Mouse (Mus musculus): ENCODE data around the gene Chchd1. TPM values are rescaled to one million over a fixed set of nuclear protein-coding genes. Genes with fewer than 3 reads are reported as not detected.
A peak's percentile ranks its signal among the peaks of the same experiment; 100 is the strongest.

Gene Chchd1
- polyA plus RNA-seq, 1 experiment from 2014 or later: 195 TPM

DNA sequence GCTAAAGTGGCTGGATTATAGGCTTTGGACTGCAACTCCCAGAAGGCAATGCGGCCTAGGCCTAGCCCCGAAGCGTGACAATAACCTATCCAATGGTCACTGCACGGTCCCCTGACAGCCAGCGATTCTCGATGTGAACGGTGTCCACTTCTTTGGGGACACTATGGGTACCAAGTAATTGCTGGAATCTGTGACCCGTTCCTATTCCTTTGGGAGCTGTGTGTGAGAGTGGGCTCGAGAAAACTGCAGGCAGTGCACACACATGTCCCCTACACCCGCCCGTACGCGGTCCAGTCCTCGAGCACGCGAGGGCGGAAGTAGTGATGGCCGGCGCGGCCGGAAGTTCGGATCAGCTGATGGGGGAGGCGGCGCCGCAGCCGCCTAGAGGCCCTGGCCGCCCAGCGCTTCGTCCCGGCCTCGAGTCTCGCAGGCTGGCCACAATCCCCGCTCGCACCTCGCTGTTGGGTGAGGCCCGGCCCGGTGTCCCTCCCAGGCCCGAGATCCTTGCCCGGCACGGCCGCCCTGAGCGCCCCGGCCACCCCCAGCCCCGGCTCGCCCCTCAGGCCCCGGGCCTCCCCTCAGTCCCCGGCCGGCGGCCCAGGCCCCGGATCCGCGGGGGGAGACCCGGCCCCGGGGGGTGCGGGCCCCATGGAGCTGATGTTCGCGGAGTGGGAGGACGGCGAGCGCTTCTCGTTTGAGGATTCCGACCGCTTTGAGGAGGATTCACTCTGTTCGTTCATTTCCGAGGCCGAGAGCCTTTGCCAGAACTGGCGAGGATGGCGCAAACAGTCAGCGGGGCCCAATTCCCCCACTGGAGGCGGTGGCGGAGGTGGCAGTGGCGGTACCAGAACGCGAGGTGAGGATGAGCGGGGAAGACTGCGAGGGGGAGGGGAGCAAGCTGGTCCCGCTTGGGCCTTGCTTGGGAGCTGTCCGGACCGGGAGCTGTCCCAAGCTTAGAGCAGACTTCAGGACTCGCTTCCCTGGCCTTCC lies 4.7 kb downstream of the Chchd1 start, which contains the start of gene Zswim8:
Gene Zswim8 (plus strand): TSS at position 352 of the 990 bp plus-strand sequence.
- Histone ChIP-seq H3K27me3 (ENCODE audit: control insufficient read depth, insufficient read depth, low read length) (peaks cover 3% of the 10 kb centered on the region; the same call in 1 of the 2 replicates), H3K9ac (replicated peaks; ENCODE audit: low read depth, low read length) (peak within 1 kb of the TSS; percentile 97), H3K4me1 (ENCODE audit: control insufficient read depth, insufficient read depth, low read length) (peaks cover 17% of the 10 kb centered on the region), H3K9me3 (ENCODE audit: control insufficient read depth, low read length) (no peaks in the 10 kb centered on the region), H3K4me3 (ENCODE audit: low read depth, low read length) (peak within 1 kb of the TSS; percentile 99), H3K36me3 (ENCODE audit: control insufficient read depth, insufficient read depth, low read length) (peaks cover 20% of the 10 kb centered on the region), H3K27ac (ENCODE audit: low read depth, low read length) (peak within 1 kb of the TSS; percentile 88), H3K4me2 (ENCODE audit: low read depth, low read length) (peak within 1 kb of the TSS; percentile 74)
- WGBS: under 1% methylated on average over 72 of the region's 80 CpGs
- peak; percentile 95 for ATAC-seq (ENCODE audit: low read depth)

DNA sequence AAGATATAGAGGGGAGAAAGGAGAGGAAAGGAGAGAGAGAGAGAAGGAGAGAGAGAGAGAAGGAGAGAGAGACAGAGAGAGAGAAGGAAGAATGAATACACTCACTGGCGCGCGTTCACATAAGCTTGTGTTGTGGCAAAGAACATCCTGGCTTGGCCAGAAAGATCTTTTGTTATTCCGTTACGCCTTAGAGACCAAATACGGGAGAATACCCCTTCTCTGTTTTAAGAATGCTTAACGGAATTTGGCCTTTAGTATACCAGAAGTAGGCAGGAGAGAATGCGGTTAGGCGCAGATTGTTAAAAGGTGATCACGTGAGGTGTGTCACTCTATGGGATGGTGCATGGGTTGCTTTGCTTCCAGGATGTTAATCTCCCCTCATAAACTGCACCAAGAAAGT lies 5.4 kb downstream of the Chchd1 start:
- 16% methylated on average over 10 of the region's 10 CpGs for WGBS
- Histone ChIP-seq H3K4me2 (ENCODE audit: low read depth, low read length) (peak overlapping the region; percentile 74), H3K27me3 (ENCODE audit: control insufficient read depth, insufficient read depth, low read length) (peaks cover 3% of the 10 kb centered on the region; the same call in 1 of the 2 replicates), H3K9ac (replicated peaks; ENCODE audit: low read depth, low read length) (peak overlapping the region; percentile 97), H3K4me3 (ENCODE audit: low read depth, low read length) (peak overlapping the region; percentile 99), H3K27ac (ENCODE audit: low read depth, low read length) (no peak overlapping the region; the same call in 1 of the 2 replicates), H3K9me3 (ENCODE audit: control insufficient read depth, low read length) (no peaks in the 10 kb centered on the region), H3K36me3 (ENCODE audit: control insufficient read depth, insufficient read depth, low read length) (peaks cover 27% of the 10 kb centered on the region), H3K4me1 (ENCODE audit: control insufficient read depth, insufficient read depth, low read length) (peaks cover 17% of the 10 kb centered on the region)
- no peak for ATAC-seq (ENCODE audit: low read depth)

- H3K4me2 ChIP-seq (ENCODE audit: low read depth, low read length): no peak overlapping the region
- H3K9me3 ChIP-seq (ENCODE audit: control insufficient read depth, low read length): no peaks in the 10 kb centered on the region
- WGBS: 77% methylated on average over 11 of the region's 11 CpGs
- H3K9ac ChIP-seq (replicated peaks; ENCODE audit: low read depth, low read length): no peak overlapping the region
- H3K27ac ChIP-seq (ENCODE audit: low read depth, low read length): no peak overlapping the region
- no peak for ATAC-seq (ENCODE audit: low read depth)
- H3K4me1 ChIP-seq (ENCODE audit: control insufficient read depth, insufficient read depth, low read length): peaks cover 8% of the 10 kb centered on the region
- H3K4me3 ChIP-seq (ENCODE audit: low read depth, low read length): no peak overlapping the region
- H3K36me3 ChIP-seq (ENCODE audit: control insufficient read depth, insufficient read depth, low read length): peaks cover 79% of the 10 kb centered on the region
- no peaks in the 10 kb centered on the region for H3K27me3 ChIP-seq (ENCODE audit: control insufficient read depth, insufficient read depth, low read length)
These were observed 11.0 kb downstream of the Chchd1 start for GRCm38 (mm10) chr14:20713832-20714231.

DNA sequence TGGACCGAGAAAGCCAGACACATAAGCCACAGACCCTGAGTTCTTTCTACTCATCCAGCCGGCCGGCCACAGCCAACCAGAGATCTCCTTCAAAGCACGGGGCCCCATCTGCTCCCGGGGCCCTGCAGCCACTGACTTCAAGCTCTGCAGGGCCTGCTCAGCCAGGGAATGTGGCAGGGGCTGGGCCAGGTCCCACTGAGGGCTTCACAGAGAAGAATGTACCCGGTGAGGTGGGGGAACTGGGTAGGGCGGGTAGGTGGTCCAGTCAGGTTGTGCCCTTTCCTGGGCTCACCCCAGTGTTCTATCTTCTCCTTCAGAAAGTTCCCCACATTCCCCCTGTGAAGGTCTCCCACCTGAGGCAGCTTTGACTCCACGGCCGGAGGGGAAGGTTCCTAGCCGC lies 15.6 kb downstream of the Chchd1 start:
- Histone ChIP-seq H3K4me2 (ENCODE audit: low read depth, low read length) (no peak overlapping the region), H3K4me1 (ENCODE audit: control insufficient read depth, insufficient read depth, low read length) (no peaks in the 10 kb centered on the region), H3K36me3 (ENCODE audit: control insufficient read depth, insufficient read depth, low read length) (peaks cover 94% of the 10 kb centered on the region), H3K9me3 (ENCODE audit: control insufficient read depth, low read length) (no peaks in the 10 kb centered on the region), H3K27ac (ENCODE audit: low read depth, low read length) (no peak overlapping the region), H3K27me3 (ENCODE audit: control insufficient read depth, insufficient read depth, low read length) (no peaks in the 10 kb centered on the region), H3K9ac (replicated peaks; ENCODE audit: low read depth, low read length) (no peak overlapping the region), H3K4me3 (ENCODE audit: low read depth, low read length) (no peak overlapping the region)
- 94% methylated on average over 10 of the region's 10 CpGs for WGBS
- ATAC-seq (ENCODE audit: low read depth): no peak

DNA sequence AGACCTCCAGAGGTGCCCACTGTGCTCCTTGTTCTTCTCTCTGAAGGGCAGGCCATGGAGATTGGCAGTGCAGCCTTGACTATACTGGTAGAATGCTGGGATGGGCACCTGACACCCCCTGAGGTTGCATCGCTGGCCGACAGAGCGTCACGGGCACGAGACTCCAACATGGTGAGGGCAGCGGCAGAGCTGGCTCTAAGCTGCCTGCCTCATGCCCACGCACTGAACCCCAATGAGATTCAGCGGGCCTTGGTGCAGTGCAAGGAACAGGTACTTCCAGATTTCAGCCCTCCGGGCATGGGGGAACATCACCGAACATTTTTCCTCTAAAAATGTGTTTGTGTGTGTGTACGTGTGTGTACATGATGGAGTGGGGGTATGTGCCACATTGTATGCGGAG lies 17.0 kb downstream of the Chchd1 start:
- no peaks in the 10 kb centered on the region for H3K27me3 ChIP-seq (ENCODE audit: control insufficient read depth, insufficient read depth, low read length)
- no peak overlapping the region for H3K4me2 ChIP-seq (ENCODE audit: low read depth, low read length)
- no peak overlapping the region for H3K9ac ChIP-seq (replicated peaks; ENCODE audit: low read depth, low read length)
- H3K27ac ChIP-seq (ENCODE audit: low read depth, low read length): no peak overlapping the region
- WGBS: 93% methylated on average over 12 of the region's 12 CpGs
- peaks cover 90% of the 10 kb centered on the region for H3K36me3 ChIP-seq (ENCODE audit: control insufficient read depth, insufficient read depth, low read length)
- no peaks in the 10 kb centered on the region for H3K9me3 ChIP-seq (ENCODE audit: control insufficient read depth, low read length)
- ATAC-seq (ENCODE audit: low read depth): no peak
- H3K4me3 ChIP-seq (ENCODE audit: low read depth, low read length): no peak overlapping the region
- H3K4me1 ChIP-seq (ENCODE audit: control insufficient read depth, insufficient read depth, low read length): no peaks in the 10 kb centered on the region

DNA sequence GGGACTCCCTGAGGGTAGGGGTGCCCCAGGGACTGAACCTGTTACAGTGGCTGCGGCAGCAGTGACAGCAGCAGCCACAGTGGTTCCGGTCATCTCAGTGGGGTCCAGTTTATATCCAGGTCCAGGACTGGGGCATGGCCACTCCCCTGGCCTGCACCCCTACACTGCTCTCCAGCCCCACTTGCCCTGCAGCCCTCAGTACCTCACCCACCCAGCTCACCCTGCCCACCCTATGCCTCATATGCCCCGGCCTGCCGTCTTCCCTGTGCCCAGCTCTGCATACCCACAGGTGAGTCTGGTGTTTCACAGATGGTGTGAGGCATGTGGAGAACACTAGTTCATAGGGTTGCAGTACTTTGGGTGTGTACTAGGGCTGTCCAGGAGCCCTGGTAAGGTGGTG lies 18.6 kb downstream of the Chchd1 start:
- no peak overlapping the region for H3K27ac ChIP-seq (ENCODE audit: low read depth, low read length)
- H3K9ac ChIP-seq (replicated peaks; ENCODE audit: low read depth, low read length): no peak overlapping the region
- H3K4me1 ChIP-seq (ENCODE audit: control insufficient read depth, insufficient read depth, low read length): no peaks in the 10 kb centered on the region
- ATAC-seq (ENCODE audit: low read depth): no peak
- H3K4me3 ChIP-seq (ENCODE audit: low read depth, low read length): no peak overlapping the region
- peaks cover 90% of the 10 kb centered on the region for H3K36me3 ChIP-seq (ENCODE audit: control insufficient read depth, insufficient read depth, low read length)
- no peak overlapping the region for H3K4me2 ChIP-seq (ENCODE audit: low read depth, low read length)
- H3K27me3 ChIP-seq (ENCODE audit: control insufficient read depth, insufficient read depth, low read length): no peaks in the 10 kb centered on the region
- no peaks in the 10 kb centered on the region for H3K9me3 ChIP-seq (ENCODE audit: control insufficient read depth, low read length)
- 91% methylated on average over 4 of the region's 4 CpGs for WGBS

GRCm38 (mm10) chr14:20723006-20723405 lies 20.2 kb downstream of the Chchd1 start:
- H3K27ac ChIP-seq (ENCODE audit: low read depth, low read length): no peak overlapping the region
- no peaks in the 10 kb centered on the region for H3K9me3 ChIP-seq (ENCODE audit: control insufficient read depth, low read length)
- H3K9ac ChIP-seq (replicated peaks; ENCODE audit: low read depth, low read length): no peak overlapping the region
- WGBS: 88% methylated on average over 12 of the region's 12 CpGs
- no peak overlapping the region for H3K4me2 ChIP-seq (ENCODE audit: low read depth, low read length)
- no peak overlapping the region for H3K4me3 ChIP-seq (ENCODE audit: low read depth, low read length)
- no peaks in the 10 kb centered on the region for H3K4me1 ChIP-seq (ENCODE audit: control insufficient read depth, insufficient read depth, low read length)
- H3K36me3 ChIP-seq (ENCODE audit: control insufficient read depth, insufficient read depth, low read length): peaks cover 84% of the 10 kb centered on the region
- H3K27me3 ChIP-seq (ENCODE audit: control insufficient read depth, insufficient read depth, low read length): no peaks in the 10 kb centered on the region
- ATAC-seq (ENCODE audit: low read depth): no peak

- Histone ChIP-seq H3K27me3 (ENCODE audit: control insufficient read depth, insufficient read depth, low read length) (no peaks in the 10 kb centered on the region), H3K4me3 (ENCODE audit: low read depth, low read length) (no peak overlapping the region), H3K36me3 (ENCODE audit: control insufficient read depth, insufficient read depth, low read length) (peaks cover 82% of the 10 kb centered on the region), H3K4me2 (ENCODE audit: low read depth, low read length) (no peak overlapping the region), H3K9ac (replicated peaks; ENCODE audit: low read depth, low read length) (no peak overlapping the region), H3K4me1 (ENCODE audit: control insufficient read depth, insufficient read depth, low read length) (no peaks in the 10 kb centered on the region), H3K9me3 (ENCODE audit: control insufficient read depth, low read length) (no peaks in the 10 kb centered on the region), H3K27ac (ENCODE audit: low read depth, low read length) (no peak overlapping the region)
- ATAC-seq (ENCODE audit: low read depth): peak; percentile 52; the same call in 1 of the 2 replicates
- WGBS: 25% methylated on average over 5 of the region's 5 CpGs
These were observed 21.2 kb downstream of the Chchd1 start for GRCm38 (mm10) chr14:20724043-20724442.

DNA sequence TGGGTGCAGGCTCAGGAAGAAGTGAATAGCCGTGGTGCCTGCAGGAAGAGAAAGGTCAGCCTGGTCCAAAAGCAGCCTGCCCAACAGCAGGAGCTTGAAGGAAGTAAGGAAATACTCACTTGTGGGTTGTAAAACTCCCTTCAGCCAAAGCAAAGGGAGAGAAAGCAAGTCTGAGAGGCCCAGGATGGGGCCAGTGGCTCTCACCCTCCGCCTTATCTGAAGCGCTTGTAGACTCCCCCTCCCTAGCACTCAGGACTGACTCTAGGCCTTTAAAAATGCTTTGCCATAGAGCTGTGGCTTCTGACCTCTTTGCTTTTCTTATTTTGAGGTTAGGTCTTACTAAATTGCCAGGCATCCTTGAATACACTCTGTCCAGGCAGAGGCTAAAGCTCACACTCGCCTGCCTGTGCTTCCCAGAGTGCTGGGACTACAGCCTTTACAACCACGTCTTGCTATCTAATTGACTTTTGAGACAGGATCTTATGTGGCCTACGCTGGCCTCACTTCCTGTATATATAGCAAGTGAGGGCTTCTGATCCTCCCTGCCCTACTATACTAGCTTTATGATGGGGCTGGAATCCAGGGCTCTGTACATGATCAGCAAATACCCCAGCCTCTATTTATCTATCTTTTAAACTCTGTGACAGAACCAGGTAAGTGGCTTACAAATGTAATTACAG lies 23.0 kb downstream of the Chchd1 start:
- H3K4me1 ChIP-seq (ENCODE audit: control insufficient read depth, insufficient read depth, low read length): no peaks in the 10 kb centered on the region
- H3K9ac ChIP-seq (replicated peaks; ENCODE audit: low read depth, low read length): no peak overlapping the region
- H3K4me2 ChIP-seq (ENCODE audit: low read depth, low read length): no peak overlapping the region
- no peak overlapping the region for H3K4me3 ChIP-seq (ENCODE audit: low read depth, low read length)
- 80% methylated on average over 6 of the region's 6 CpGs for WGBS
- H3K27ac ChIP-seq (ENCODE audit: low read depth, low read length): no peak overlapping the region
- no peaks in the 10 kb centered on the region for H3K27me3 ChIP-seq (ENCODE audit: control insufficient read depth, insufficient read depth, low read length)
- ATAC-seq (ENCODE audit: low read depth): no peak
- no peaks in the 10 kb centered on the region for H3K9me3 ChIP-seq (ENCODE audit: control insufficient read depth, low read length)
- H3K36me3 ChIP-seq (ENCODE audit: control insufficient read depth, insufficient read depth, low read length): peaks cover 73% of the 10 kb centered on the region

All from neural tube, embryonic 14.5 days (tissue).